Mouse (Mus musculus) limb, embryonic 14.5 days (tissue): ENCODE data around the gene Anks1. TPM values are rescaled to one million over a fixed set of nuclear protein-coding genes. Genes with fewer than 3 reads are reported as not detected.

Source experiments
- ATAC-seq: fragments of 200-750 bp; cut with Nextera tagmentation; 2 replicates; pipeline ENCODE4 v1.8.0; 2017; ENCODE audit warnings: low read depth, moderate number of reproducible peaks, moderate TSS enrichment; ENCODE audit not compliant: low FRiP score
- DNase-seq: peaks from one replicate; pipeline ENCODE4 v3.0.0-alpha.2; 2015; ENCODE audit warnings: low spot score
- H3K27ac ChIP-seq: fragments of 300-500 bp; sonication (generic); replicated peaks from 2 replicates; pipeline ENCODE4 v1.5.1; 2014; ENCODE audit warnings: low read depth, mild to moderate bottlenecking, low read length, moderate library complexity, mixed read lengths
- H3K27me3 ChIP-seq: fragments of 300-500 bp; sonication (generic); 2 replicates; pipeline ENCODE4 v1.6.1; 2014; ENCODE audit warnings: low read length, mixed read lengths; ENCODE audit not compliant: control insufficient read depth, insufficient read depth
- H3K36me3 ChIP-seq: fragments of 300-500 bp; sonication (generic); 2 replicates; pipeline ENCODE4 v1.6.1; 2014; ENCODE audit warnings: mild to moderate bottlenecking, low read length, moderate library complexity, mixed read lengths; ENCODE audit not compliant: control insufficient read depth, insufficient read depth
- H3K4me1 ChIP-seq: fragments of 300-500 bp; sonication (generic); 2 replicates; pipeline ENCODE4 v1.6.1; 2014; ENCODE audit warnings: antibody characterized with exemption, low read length, mixed read lengths; ENCODE audit not compliant: control insufficient read depth, insufficient read depth
- H3K4me2 ChIP-seq: fragments of 300-500 bp; sonication (generic); replicated peaks from 2 replicates; pipeline ENCODE4 v1.6.1; 2014; ENCODE audit warnings: low read depth, mild to moderate bottlenecking, low read length, moderate library complexity; ENCODE audit not compliant: severe bottlenecking
- H3K4me3 ChIP-seq: fragments of 300-500 bp; sonication (generic); replicated peaks from 2 replicates; pipeline ENCODE4 v1.5.1; 2014; ENCODE audit warnings: low read length
- H3K9ac ChIP-seq: fragments of 300-500 bp; sonication (generic); 2 replicates; pipeline ENCODE4 v1.6.1; 2014; ENCODE audit warnings: mild to moderate bottlenecking, low read depth, low read length, moderate library complexity; ENCODE audit not compliant: severe bottlenecking
- H3K9me3 ChIP-seq: fragments of 300-500 bp; sonication (generic); 2 replicates; pipeline ENCODE4 v1.6.1; 2016; ENCODE audit warnings: low read length; ENCODE audit not compliant: control insufficient read depth
- POLR2A ChIP-seq: fragments of 200-500 bp; IDR thresholded peaks from 2 replicates; pipeline ENCODE4 v1.8.0; 2012; ENCODE audit warnings: inconsistent platforms, mild to moderate bottlenecking, moderate library complexity, borderline replicate concordance; ENCODE audit not compliant: insufficient read depth, insufficient read length; ENCODE audit errors: extremely low read depth
- WGBS: fragments of 180-500 bp; shearing (Covaris S2); extraction: QIAGEN DNeasy Blood & Tissue Kit; methylation state at CpG from one replicate; pipeline ENCODE4 v1.1.7; 2014; 5-methylcytosine and 5-hydroxymethylcytosine counted together
- polyA plus RNA-seq, 2 experiments: library from polyadenylated mRNA; depleted of rRNA in 1 of 2; stranded (reverse) in 1 of 2; unstranded in 1 of 2; fragments of >200 nt; fragmentation: Nextera tagmentation in 1 of 2; extraction: Ambion mirVana in 1 of 2; gene quantifications; 2 replicates each; pipeline versions ENCODE4 v1.2.1 to v1.2.3; 2012 to 2014

Anks1 gene
- polyA plus RNA-seq, 2 experiments = 14.6 to 40.6 TPM

DNA sequence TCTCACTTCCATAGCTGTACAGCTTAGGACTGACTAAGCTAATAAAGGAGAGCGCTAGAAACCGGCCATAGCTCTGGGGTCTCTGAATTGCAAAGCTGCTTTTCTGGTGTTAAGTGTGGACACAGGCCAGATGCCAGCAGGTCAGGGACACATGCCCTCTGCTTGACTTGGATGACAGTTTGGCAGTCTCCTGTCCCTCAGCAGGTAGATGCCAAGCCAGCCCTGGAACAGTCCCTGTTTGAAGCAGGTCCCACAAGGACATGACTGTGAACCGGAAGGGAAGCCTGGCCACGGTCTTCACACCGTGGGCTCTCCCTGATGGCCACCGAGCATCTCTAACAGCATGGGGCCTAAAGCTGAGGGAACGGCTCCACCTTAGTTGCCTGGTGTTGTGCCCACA lies 153.6 kb downstream of the Anks1 start:
- no peak overlapping the region for H3K4me2 ChIP-seq
- H3K9ac ChIP-seq = no peak overlapping the region
- H3K27ac ChIP-seq = no peak overlapping the region
- no peak overlapping the region for H3K4me3 ChIP-seq
- 72% methylated on average over 7 of the region's 7 CpGs for WGBS
- H3K36me3 ChIP-seq = peaks cover 18% of the 10 kb centered on the region
- no peaks in the 10 kb centered on the region for H3K9me3 ChIP-seq
- no peak for DNase-seq
- peaks cover 17% of the 10 kb centered on the region; the same call in 1 of the 2 replicates for H3K4me1 ChIP-seq
- no peak for TF ChIP-seq POLR2A
- no peak for ATAC-seq
- H3K27me3 ChIP-seq = no peaks in the 10 kb centered on the region

DNA sequence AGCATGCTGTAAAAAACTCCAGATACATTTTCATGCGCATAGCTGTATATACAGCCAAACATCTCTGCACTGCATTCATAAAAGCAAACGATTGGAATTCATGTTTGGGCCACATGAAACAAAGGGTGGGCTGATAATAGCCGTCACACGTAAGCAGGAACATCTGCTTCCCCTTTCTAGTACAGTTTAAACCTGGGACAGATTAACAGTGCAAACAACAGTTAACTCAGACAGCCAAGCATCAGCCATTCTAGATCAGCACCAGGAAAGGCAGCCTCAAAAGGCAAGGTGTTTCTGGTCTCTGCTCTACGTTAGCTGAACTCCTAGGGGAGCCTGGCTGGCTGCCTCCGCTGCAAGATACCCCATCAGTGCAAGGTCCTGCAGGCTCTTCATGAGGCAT lies 154.1 kb downstream of the Anks1 start:
- TF ChIP-seq POLR2A = no peak
- peaks cover 17% of the 10 kb centered on the region; the same call in 1 of the 2 replicates for H3K4me1 ChIP-seq
- WGBS = 37% methylated on average over 6 of the region's 6 CpGs
- peak overlapping the region; percentile 28; the same call in 1 of the 2 replicates for H3K27ac ChIP-seq
- no peak overlapping the region for H3K4me2 ChIP-seq
- no peak overlapping the region for H3K9ac ChIP-seq
- H3K27me3 ChIP-seq = no peaks in the 10 kb centered on the region
- DNase-seq = peak; percentile 49
- peaks cover 13% of the 10 kb centered on the region for H3K36me3 ChIP-seq
- H3K9me3 ChIP-seq = no peaks in the 10 kb centered on the region
- H3K4me3 ChIP-seq = no peak overlapping the region
- peak; percentile 31; the same call in 1 of the 2 replicates for ATAC-seq

- WGBS = 75% methylated on average over 4 of the region's 4 CpGs
- H3K4me2 ChIP-seq = no peak overlapping the region
- no peak overlapping the region for H3K4me3 ChIP-seq
- no peak overlapping the region for H3K27ac ChIP-seq
- H3K9me3 ChIP-seq = no peaks in the 10 kb centered on the region
- H3K9ac ChIP-seq = no peak overlapping the region
- DNase-seq (no peak), ATAC-seq (no peak)
- H3K27me3 ChIP-seq = no peaks in the 10 kb centered on the region
- TF ChIP-seq POLR2A = no peak
- H3K36me3 ChIP-seq = no peaks in the 10 kb centered on the region
- H3K4me1 ChIP-seq = peaks cover 7% of the 10 kb centered on the region; the same call in 1 of the 2 replicates
Observed at GRCm38 (mm10) chr17:28067303-28067702, 158.2 kb downstream of the Anks1 start.

DNA sequence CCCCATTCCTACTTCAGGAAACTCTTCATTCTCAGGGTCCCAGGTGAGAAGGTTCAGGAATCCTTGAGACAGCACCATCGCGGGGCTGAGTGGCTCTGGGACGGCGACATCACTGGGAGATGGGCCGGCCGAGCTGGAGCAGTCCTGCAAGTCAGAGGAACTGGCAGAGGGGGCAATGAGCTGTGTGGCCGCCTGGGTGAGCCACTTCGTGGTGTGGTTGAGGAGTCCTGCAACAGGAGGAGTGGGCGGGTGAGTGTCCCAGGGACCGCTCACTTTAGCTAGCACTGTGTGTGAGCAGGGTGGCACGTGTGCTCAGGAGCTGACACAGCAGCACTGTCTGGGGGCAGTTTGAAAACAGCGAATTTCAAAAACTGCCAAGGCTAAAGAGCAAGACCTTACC lies 160.3 kb downstream of the Anks1 start:
- H3K4me3 ChIP-seq = no peak overlapping the region
- no peaks in the 10 kb centered on the region for H3K9me3 ChIP-seq
- no peak overlapping the region for H3K4me2 ChIP-seq
- 15% methylated on average over 12 of the region's 12 CpGs for WGBS
- DNase-seq (no peak), ATAC-seq (no peak)
- H3K4me1 ChIP-seq = no peaks in the 10 kb centered on the region
- no peaks in the 10 kb centered on the region for H3K27me3 ChIP-seq
- TF ChIP-seq POLR2A = no peak
- H3K27ac ChIP-seq = no peak overlapping the region
- no peaks in the 10 kb centered on the region for H3K36me3 ChIP-seq
- no peak overlapping the region for H3K9ac ChIP-seq

GRCm38 (mm10) chr17:28070256-28070655 lies 161.2 kb downstream of the Anks1 start:
- ATAC-seq (no peak), DNase-seq (no peak)
- H3K36me3 ChIP-seq = no peaks in the 10 kb centered on the region
- no peak overlapping the region for H3K4me3 ChIP-seq
- no peak overlapping the region for H3K9ac ChIP-seq
- WGBS = 89% methylated on average over 13 of the region's 13 CpGs
- H3K27me3 ChIP-seq = no peaks in the 10 kb centered on the region
- no peak for TF ChIP-seq POLR2A
- no peaks in the 10 kb centered on the region for H3K4me1 ChIP-seq
- H3K27ac ChIP-seq = no peak overlapping the region
- H3K9me3 ChIP-seq = no peaks in the 10 kb centered on the region
- H3K4me2 ChIP-seq = no peak overlapping the region

DNA sequence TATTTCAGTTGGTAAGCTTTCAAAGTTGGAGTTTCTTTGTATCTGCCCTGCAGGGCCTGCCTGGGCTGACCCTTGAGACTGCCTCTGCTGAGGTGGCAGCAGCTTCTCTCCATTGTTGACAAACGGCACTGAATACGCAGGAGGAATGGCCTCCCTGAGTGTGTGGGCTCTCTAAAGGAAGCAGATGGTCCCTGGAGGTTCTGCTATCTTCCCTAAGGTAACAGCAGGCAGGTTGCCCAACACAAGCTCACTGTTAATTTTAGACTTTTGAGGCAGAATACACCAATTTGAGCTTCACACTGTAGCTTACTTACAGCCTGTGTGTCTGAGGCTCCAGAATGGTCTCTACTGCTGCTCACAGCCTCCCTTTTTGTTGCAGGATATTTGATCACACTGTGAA lies 163.6 kb downstream of the Anks1 start:
- DNase-seq (no peak), ATAC-seq (no peak)
- H3K36me3 ChIP-seq = no peaks in the 10 kb centered on the region
- no peak for TF ChIP-seq POLR2A
- H3K9ac ChIP-seq = no peak overlapping the region
- no peaks in the 10 kb centered on the region for H3K4me1 ChIP-seq
- H3K27ac ChIP-seq = no peak overlapping the region
- H3K4me3 ChIP-seq = no peak overlapping the region
- WGBS = 75% methylated on average over 2 of the region's 2 CpGs
- H3K27me3 ChIP-seq = no peaks in the 10 kb centered on the region
- H3K9me3 ChIP-seq = no peaks in the 10 kb centered on the region
- no peak overlapping the region for H3K4me2 ChIP-seq
